Mouse (Mus musculus) ES-E14 (cell line): ENCODE data around the gene Grsf1. TPM values are rescaled to one million over a fixed set of nuclear protein-coding genes. Genes with fewer than 3 reads are reported as not detected.

Experiments
- DNase-seq: peaks from one replicate; pipeline ENCODE4 v3.0.0-alpha.2; 2013; ENCODE audit warnings: low read depth, low spot score
- H3K27ac ChIP-seq: 2 replicates; pipeline ENCODE4 v1.5.1; 2012; ENCODE audit warnings: low read depth, mild to moderate bottlenecking, low read length, moderate library complexity, mixed read lengths; ENCODE audit not compliant: poor library complexity, insufficient read depth, severe bottlenecking
- H3K36me3 ChIP-seq: 2 replicates; pipeline ENCODE4 v1.6.1; 2012; ENCODE audit warnings: mild to moderate bottlenecking, low read length, moderate library complexity, mixed read lengths; ENCODE audit not compliant: control insufficient read depth, poor library complexity, insufficient read depth, severe bottlenecking
- H3K4me1 ChIP-seq, 2 experiments: fragments of 150-350 bp in 1 of 2; sonication (generic) in 1 of 2; 2 replicates each; pipeline ENCODE4 v1.6.1; 2012; ENCODE audit warnings: low read length in 2 of 2, mild to moderate bottlenecking in 1 of 2, mixed read lengths in 1 of 2; ENCODE audit not compliant: control insufficient read depth in 2 of 2, insufficient read depth in 2 of 2, poor library complexity in 1 of 2
- H3K4me3 ChIP-seq, 2 experiments: fragments of 150-350 bp in 1 of 2; sonication (generic) in 1 of 2; 2 replicates each; pipeline ENCODE4 v1.5.1; 2012; ENCODE audit warnings: low read length in 2 of 2, low read depth in 1 of 2, mild to moderate bottlenecking in 1 of 2, mixed read lengths in 1 of 2; ENCODE audit not compliant: insufficient read depth in 1 of 2, poor library complexity in 1 of 2, severe bottlenecking in 1 of 2
- H3K9ac ChIP-seq: 2 replicates; pipeline ENCODE4 v1.6.1; 2012; ENCODE audit warnings: low read depth, mild to moderate bottlenecking, low read length, mixed read lengths; ENCODE audit not compliant: poor library complexity, insufficient read depth, severe bottlenecking
- H3K9me3 ChIP-seq: fragments of 150-350 bp; sonication (generic); 2 replicates; pipeline ENCODE4 v1.6.1; 2012; ENCODE audit warnings: low read depth, mild to moderate bottlenecking, low read length; ENCODE audit not compliant: control insufficient read depth, insufficient read depth
- CHD2 ChIP-seq: IDR thresholded peaks from 2 replicates; pipeline ENCODE4 v1.6.1; 2014; ENCODE audit warnings: mild to moderate bottlenecking, low read depth, low read length, inconsistent platforms
- HCFC1 ChIP-seq: IDR thresholded peaks from 2 replicates; pipeline ENCODE4 v1.6.1; 2012; ENCODE audit warnings: low read length, inconsistent platforms, borderline replicate concordance; ENCODE audit not compliant: insufficient read depth
- MAFK ChIP-seq: IDR thresholded peaks from 2 replicates; pipeline ENCODE4 v1.6.1; 2014; ENCODE audit warnings: mild to moderate bottlenecking, low read depth, low read length, inconsistent platforms; ENCODE audit not compliant: insufficient read depth
- ZC3H11A ChIP-seq: IDR thresholded peaks from 2 replicates; pipeline ENCODE4 v1.6.1; 2012; ENCODE audit warnings: low read depth, mild to moderate bottlenecking, inconsistent platforms, low read length, borderline replicate concordance
- ZNF384 ChIP-seq: IDR thresholded peaks from 2 replicates; pipeline ENCODE4 v1.6.1; 2012; ENCODE audit warnings: low read depth, low read length, inconsistent platforms
- in situ Hi-C, 2 experiments: fragments of 600-800 bp; cut with MboI; formaldehyde crosslinking; loops; one replicate each; pipeline ENCODE4 v1.15.1; 2025; ENCODE audit warnings: low sequenced_read_pairs in 2 of 2, inconsistent platforms in 1 of 2; ENCODE audit not compliant: unreplicated experiment in 2 of 2
- total RNA-seq: library from RNA; depleted of rRNA; stranded (reverse); fragments of 300-350 nt; gene quantifications from 2 replicates; pipeline ENCODE4 v1.2.3, GENCODE M21; 2012

Grsf1 gene
- total RNA-seq, 1 experiment, result 54.2 TPM

- TF ChIP-seq HCFC1, result no peak
- TF ChIP-seq ZNF384, result no peak
- 0 out of 2 replicates have a peak, but pooled peaks have one; percentile 25 for TF ChIP-seq MAFK
- Histone ChIP-seq H3K27ac (no peak overlapping the region), H3K36me3 (no peaks in the 10 kb centered on the region), H3K4me3 (no peak overlapping the region), H3K4me1 (peaks cover 2 to 8% of the 10 kb centered on the region in 2 experiments; a peak in 2 of 4 replicates), H3K9me3 (no peaks in the 10 kb centered on the region), H3K9ac (no peak overlapping the region)
- in situ Hi-C loops, result no loop called here
- DNase-seq, result no peak
These were observed 12.0 kb upstream of the Grsf1 start for GRCm38 (mm10) chr5:88687996-88688406.

- H3K4me3 ChIP-seq, result no peak overlapping the region
- TF ChIP-seq MAFK (no peak), CHD2 (no peak), HCFC1 (no peak)
- peaks cover 2 to 8% of the 10 kb centered on the region in 2 experiments; a peak in 2 of 4 replicates for H3K4me1 ChIP-seq
- no peak overlapping the region for H3K9ac ChIP-seq
- no peaks in the 10 kb centered on the region for H3K36me3 ChIP-seq
- in situ Hi-C loops, result no loop called here
- H3K27ac ChIP-seq, result no peak overlapping the region
- DNase-seq, result no peak
- H3K9me3 ChIP-seq, result no peaks in the 10 kb centered on the region
These were observed 9.9 kb upstream of the Grsf1 start for GRCm38 (mm10) chr5:88685745-88686299.

- H3K27ac ChIP-seq, result no peak overlapping the region
- H3K4me3 ChIP-seq, result no peak overlapping the region
- in situ Hi-C loops, result no loop called here
- no peak overlapping the region for H3K9ac ChIP-seq
- H3K36me3 ChIP-seq, result no peaks in the 10 kb centered on the region
- peaks cover 2 to 11% of the 10 kb centered on the region in 2 experiments; a peak in 2 of 4 replicates for H3K4me1 ChIP-seq
- TF ChIP-seq MAFK (no peak), CHD2 (no peak), HCFC1 (no peak)
- H3K9me3 ChIP-seq, result no peaks in the 10 kb centered on the region
- DNase-seq, result no peak
These were observed 9.3 kb upstream of the Grsf1 start for GRCm38 (mm10) chr5:88685306-88685705.

- Histone ChIP-seq H3K4me1 (peaks cover 5 to 14% of the 10 kb centered on the region in 2 experiments; a peak in 3 of 4 replicates), H3K27ac (no peak overlapping the region), H3K36me3 (no peaks in the 10 kb centered on the region), H3K9ac (no peak overlapping the region), H3K4me3 (no peak overlapping the region), H3K9me3 (no peaks in the 10 kb centered on the region)
- TF ChIP-seq HCFC1 (no peak), ZNF384 (no peak), CHD2 (no peak), ZC3H11A (no peak), MAFK (no peak)
- in situ Hi-C loops, result no loop called here
- DNase-seq, result no peak
These were observed 8.3 kb upstream of the Grsf1 start for GRCm38 (mm10) chr5:88684226-88684625.

- peaks cover 5 to 16% of the 10 kb centered on the region in 2 experiments; a peak in 3 of 4 replicates for H3K4me1 ChIP-seq
- H3K36me3 ChIP-seq, result no peaks in the 10 kb centered on the region
- in situ Hi-C loops, result no loop called here
- TF ChIP-seq ZNF384 (no peak), MAFK (no peak), CHD2 (no peak), ZC3H11A (no peak), HCFC1 (no peak)
- H3K9ac ChIP-seq, result no peak overlapping the region
- H3K27ac ChIP-seq, result no peak overlapping the region
- no peak overlapping the region for H3K4me3 ChIP-seq
- H3K9me3 ChIP-seq, result no peaks in the 10 kb centered on the region
- no peak for DNase-seq
These were observed 7.7 kb upstream of the Grsf1 start for GRCm38 (mm10) chr5:88683706-88684105.
